Mouse (Mus musculus): ENCODE results near the gene Llgl2. TPM values are rescaled to one million over a fixed set of nuclear protein-coding genes. Genes with fewer than 3 reads are reported as not detected.
A peak's percentile ranks its signal among the peaks of the same experiment; 100 is the strongest.

The Llgl2 gene
- polyA plus RNA-seq (2012; rRNA removed): 1.8 and 2.5 TPM in 2 replicates

- Histone ChIP-seq H3K27ac (ENCODE audit: insufficient read depth, low read length) (no peak within 1 kb of the TSS), H3K4me1 (ENCODE audit: control insufficient read depth, insufficient read depth, low read length) (no peaks in the 10 kb centered on the region)
- 1% methylated on average over 87 of the region's 87 CpGs for WGBS
Observed at GRCm38 (mm10) chr11:115823774-115824740, at the start of gene Llgl2. TSS of gene Llgl2 (plus strand) at chr11:115824049.

GRCm38 (mm10) chr11:115774653-115775052 is 49.2 kb upstream of the Llgl2 start:
- WGBS: 84% methylated on average over 4 of the region's 4 CpGs
- Histone ChIP-seq H3K27me3 (ENCODE audit: control insufficient read depth, insufficient read depth, low read length) (no peaks in the 10 kb centered on the region), H3K4me1 (ENCODE audit: control insufficient read depth, insufficient read depth, low read length) (peaks cover 21% of the 10 kb centered on the region), H3K4me3 (replicated peaks; ENCODE audit: insufficient read depth, low read depth, low read length) (no peak overlapping the region), H3K27ac (ENCODE audit: insufficient read depth, low read length) (no peak overlapping the region)
- TF ChIP-seq POLR2A (IDR thresholded peaks at IDR 0.05; ENCODE audit: borderline replicate concordance, insufficient read depth, low read length) (no peak), CTCF (IDR thresholded peaks at IDR 0.05; ENCODE audit: borderline replicate concordance, insufficient read depth, low read depth, low read length) (no peak)
- DNase-seq: no peak

More at GRCm38 (mm10) chr11:115823774-115824740, at the start of gene Llgl2:
- Histone ChIP-seq H3K27me3 (ENCODE audit: control insufficient read depth, insufficient read depth, low read length) (0 out of 2 replicates have a peak, but pooled peaks cover 2% of the 10 kb centered on the region), H3K4me3 (replicated peaks; ENCODE audit: insufficient read depth, low read depth, low read length) (peak within 1 kb of the TSS; percentile 54)
- TF ChIP-seq POLR2A (IDR thresholded peaks at IDR 0.05; ENCODE audit: borderline replicate concordance, insufficient read depth, low read length) (0 out of 2 replicates have a peak, but pooled peaks have one; percentile 36), CTCF (IDR thresholded peaks at IDR 0.05; ENCODE audit: borderline replicate concordance, insufficient read depth, low read depth, low read length) (no peak)
- peak; percentile 77 to 83 for DNase-seq

- TF ChIP-seq POLR2A (IDR thresholded peaks at IDR 0.05; ENCODE audit: borderline replicate concordance, insufficient read depth, low read length) (no peak), CTCF (IDR thresholded peaks at IDR 0.05; ENCODE audit: borderline replicate concordance, insufficient read depth, low read depth, low read length) (no peak)
- H3K27me3 ChIP-seq (ENCODE audit: control insufficient read depth, insufficient read depth, low read length): no peaks in the 10 kb centered on the region
- H3K4me3 ChIP-seq (replicated peaks; ENCODE audit: insufficient read depth, low read depth, low read length): peak overlapping the region; percentile 34
- 0 out of 2 replicates have a peak overlapping the region, but pooled peaks have one; percentile 0 for H3K27ac ChIP-seq (ENCODE audit: insufficient read depth, low read length)
- peak; percentile 57 to 66 for DNase-seq
- WGBS: 24% methylated on average over 18 of the region's 18 CpGs
- H3K4me1 ChIP-seq (ENCODE audit: control insufficient read depth, insufficient read depth, low read length): peaks cover 22% of the 10 kb centered on the region
Observed at GRCm38 (mm10) chr11:115775821-115776665, 47.8 kb upstream of the Llgl2 start.

GRCm38 (mm10) chr11:115776954-115777353 is 46.9 kb upstream of the Llgl2 start:
- no peaks in the 10 kb centered on the region for H3K27me3 ChIP-seq (ENCODE audit: control insufficient read depth, insufficient read depth, low read length)
- WGBS: 90% methylated on average over 9 of the region's 9 CpGs
- no peak for DNase-seq
- H3K4me1 ChIP-seq (ENCODE audit: control insufficient read depth, insufficient read depth, low read length): peaks cover 22% of the 10 kb centered on the region
- TF ChIP-seq CTCF (IDR thresholded peaks at IDR 0.05; ENCODE audit: borderline replicate concordance, insufficient read depth, low read depth, low read length) (no peak), POLR2A (IDR thresholded peaks at IDR 0.05; ENCODE audit: borderline replicate concordance, insufficient read depth, low read length) (no peak)
- no peak overlapping the region for H3K4me3 ChIP-seq (replicated peaks; ENCODE audit: insufficient read depth, low read depth, low read length)
- H3K27ac ChIP-seq (ENCODE audit: insufficient read depth, low read length): no peak overlapping the region

GRCm38 (mm10) chr11:115777487-115778335 is 46.1 kb upstream of the Llgl2 start:
- H3K4me1 ChIP-seq (ENCODE audit: control insufficient read depth, insufficient read depth, low read length): peaks cover 22% of the 10 kb centered on the region
- no peak for TF ChIP-seq CTCF (IDR thresholded peaks at IDR 0.05; ENCODE audit: borderline replicate concordance, insufficient read depth, low read depth, low read length)
- WGBS: 94% methylated on average over 17 of the region's 17 CpGs

GRCm38 (mm10) chr11:115779038-115779571 is 44.7 kb upstream of the Llgl2 start:
- Histone ChIP-seq H3K27me3 (ENCODE audit: control insufficient read depth, insufficient read depth, low read length) (no peaks in the 10 kb centered on the region), H3K27ac (ENCODE audit: insufficient read depth, low read length) (no peak overlapping the region; the same call in 1 of the 2 replicates), H3K4me3 (replicated peaks; ENCODE audit: insufficient read depth, low read depth, low read length) (no peak overlapping the region), H3K4me1 (ENCODE audit: control insufficient read depth, insufficient read depth, low read length) (peaks cover 22% of the 10 kb centered on the region)
- 67% methylated on average over 9 of the region's 9 CpGs for WGBS
- no peak for TF ChIP-seq POLR2A (IDR thresholded peaks at IDR 0.05; ENCODE audit: borderline replicate concordance, insufficient read depth, low read length)
- TF ChIP-seq CTCF (IDR thresholded peaks at IDR 0.05; ENCODE audit: borderline replicate concordance, insufficient read depth, low read depth, low read length): no peak
- peak; percentile 30 to 49 for DNase-seq

More at GRCm38 (mm10) chr11:115777487-115778335, 46.1 kb upstream of the Llgl2 start:
- no peak overlapping the region for H3K27ac ChIP-seq (ENCODE audit: insufficient read depth, low read length)
- H3K27me3 ChIP-seq (ENCODE audit: control insufficient read depth, insufficient read depth, low read length): no peaks in the 10 kb centered on the region
- H3K4me3 ChIP-seq (replicated peaks; ENCODE audit: insufficient read depth, low read depth, low read length): no peak overlapping the region
- no peak for DNase-seq
